Mouse (Mus musculus) liver, embryonic 12.5 days (tissue): ENCODE measurements around the gene Gramd1b. TPM values are rescaled to one million over a fixed set of nuclear protein-coding genes. Genes with fewer than 3 reads are reported as not detected.

Experiments used
- ATAC-seq: fragments of 200-750 bp; cut with Nextera tagmentation; 2 replicates; pipeline ENCODE4 v1.8.0; 2017; ENCODE audit warnings: moderate number of reproducible peaks, mild to moderate bottlenecking, moderate library complexity
- H3K27ac ChIP-seq: fragments of 300-500 bp; sonication (generic); 2 replicates; pipeline ENCODE4 v1.5.1; 2016; ENCODE audit warnings: mild to moderate bottlenecking
- H3K27me3 ChIP-seq: fragments of 300-500 bp; sonication (generic); replicated peaks from 2 replicates; pipeline ENCODE4 v1.6.1; 2016; ENCODE audit warnings: mild to moderate bottlenecking, moderate library complexity
- H3K36me3 ChIP-seq: fragments of 300-500 bp; sonication (generic); 2 replicates; pipeline ENCODE4 v1.6.1; 2016; ENCODE audit warnings: mild to moderate bottlenecking, moderate library complexity
- H3K4me1 ChIP-seq: fragments of 300-500 bp; sonication (generic); 2 replicates; pipeline ENCODE4 v1.6.1; 2016
- H3K4me2 ChIP-seq: fragments of 300-500 bp; sonication (generic); 2 replicates; pipeline ENCODE4 v1.6.1; 2016; ENCODE audit warnings: mild to moderate bottlenecking, moderate library complexity
- H3K4me3 ChIP-seq: fragments of 300-500 bp; sonication (generic); 2 replicates; pipeline ENCODE4 v1.5.1; 2016; ENCODE audit warnings: mild to moderate bottlenecking, moderate library complexity
- H3K9ac ChIP-seq: fragments of 300-500 bp; sonication (generic); 2 replicates; pipeline ENCODE4 v1.6.1; 2016; ENCODE audit warnings: mild to moderate bottlenecking, moderate library complexity
- H3K9me3 ChIP-seq: fragments of 300-500 bp; sonication (generic); replicated peaks from 2 replicates; pipeline ENCODE4 v1.6.1; 2016; ENCODE audit warnings: mild to moderate bottlenecking, moderate library complexity
- WGBS: fragments of 180-500 bp; shearing (Covaris S2); methylation state at CpG from one replicate; pipeline ENCODE4 v1.1.7; 2016; ENCODE audit not compliant: insufficient replicate concordance; 5-methylcytosine and 5-hydroxymethylcytosine counted together
- polyA plus RNA-seq: library from polyadenylated mRNA; unstranded; fragments of >200 nt; fragmentation: Nextera tagmentation; extraction: Ambion mirVana; gene quantifications from 2 replicates; pipeline ENCODE4 v1.2.1, GENCODE M21; 2016

Gramd1b gene
- polyA plus RNA-seq, 1 experiment from 2014 or later = 1.7 TPM

GRCm38 (mm10) chr9:40414498-40414903, 116.7 kb downstream of the Gramd1b start:
- ATAC-seq = peak; percentile 76
- WGBS = 3% methylated on average over 15 of the region's 15 CpGs
- H3K27me3 ChIP-seq = no peaks in the 10 kb centered on the region

GRCm38 (mm10) chr9:40413601-40414000, 117.6 kb downstream of the Gramd1b start:
- Histone ChIP-seq H3K4me3 (no peak overlapping the region), H3K4me2 (no peak overlapping the region), H3K27me3 (no peaks in the 10 kb centered on the region), H3K36me3 (no peaks in the 10 kb centered on the region), H3K9ac (no peak overlapping the region), H3K27ac (no peak overlapping the region), H3K4me1 (peaks cover 9% of the 10 kb centered on the region; the same call in 1 of the 2 replicates), H3K9me3 (no peaks in the 10 kb centered on the region)
- no peak for ATAC-seq
- 60% methylated on average over 4 of the region's 4 CpGs for WGBS

More at GRCm38 (mm10) chr9:40414498-40414903, 116.7 kb downstream of the Gramd1b start:
- peak overlapping the region; percentile 15; the same call in 1 of the 2 replicates for H3K27ac ChIP-seq
- H3K4me2 ChIP-seq = peak overlapping the region; percentile 80
- H3K4me1 ChIP-seq = peaks cover 9% of the 10 kb centered on the region; the same call in 1 of the 2 replicates
- H3K36me3 ChIP-seq = no peaks in the 10 kb centered on the region
- no peaks in the 10 kb centered on the region for H3K9me3 ChIP-seq
- peak overlapping the region; percentile 67 for H3K4me3 ChIP-seq
- peak overlapping the region; percentile 64 for H3K9ac ChIP-seq

- WGBS = 87% methylated on average over 14 of the region's 14 CpGs
- Histone ChIP-seq H3K4me2 (no peak overlapping the region), H3K27ac (no peak overlapping the region), H3K27me3 (no peaks in the 10 kb centered on the region), H3K9ac (no peak overlapping the region), H3K4me3 (no peak overlapping the region), H3K4me1 (peaks cover 9% of the 10 kb centered on the region; the same call in 1 of the 2 replicates), H3K9me3 (no peaks in the 10 kb centered on the region), H3K36me3 (no peaks in the 10 kb centered on the region)
- no peak for ATAC-seq
These were observed 118.3 kb downstream of the Gramd1b start for GRCm38 (mm10) chr9:40412931-40413330.

- H3K4me1 ChIP-seq = peaks cover 9% of the 10 kb centered on the region; the same call in 1 of the 2 replicates
- H3K36me3 ChIP-seq = no peaks in the 10 kb centered on the region
- no peak overlapping the region for H3K4me2 ChIP-seq
- no peak for ATAC-seq
- no peak overlapping the region for H3K9ac ChIP-seq
- 69% methylated on average over 4 of the region's 4 CpGs for WGBS
- no peak overlapping the region for H3K4me3 ChIP-seq
- no peaks in the 10 kb centered on the region for H3K27me3 ChIP-seq
- H3K9me3 ChIP-seq = no peaks in the 10 kb centered on the region
- H3K27ac ChIP-seq = no peak overlapping the region
These were observed 118.9 kb downstream of the Gramd1b start for GRCm38 (mm10) chr9:40412246-40412645.

GRCm38 (mm10) chr9:40410895-40411294, 120.3 kb downstream of the Gramd1b start:
- no peaks in the 10 kb centered on the region for H3K27me3 ChIP-seq
- H3K9ac ChIP-seq = no peak overlapping the region
- H3K36me3 ChIP-seq = no peaks in the 10 kb centered on the region
- H3K4me1 ChIP-seq = peaks cover 9% of the 10 kb centered on the region; the same call in 1 of the 2 replicates
- no peak for ATAC-seq
- H3K27ac ChIP-seq = no peak overlapping the region
- H3K4me2 ChIP-seq = no peak overlapping the region
- no peak overlapping the region for H3K4me3 ChIP-seq
- 84% methylated on average over 3 of the region's 3 CpGs for WGBS
- H3K9me3 ChIP-seq = no peaks in the 10 kb centered on the region

GRCm38 (mm10) chr9:40409071-40409470, 122.1 kb downstream of the Gramd1b start:
- Histone ChIP-seq H3K9me3 (no peaks in the 10 kb centered on the region), H3K4me3 (no peak overlapping the region), H3K9ac (no peak overlapping the region), H3K27ac (no peak overlapping the region), H3K36me3 (no peaks in the 10 kb centered on the region), H3K4me1 (peaks cover 1% of the 10 kb centered on the region; the same call in 1 of the 2 replicates), H3K4me2 (no peak overlapping the region), H3K27me3 (no peaks in the 10 kb centered on the region)
- no peak for ATAC-seq
- 56% methylated on average over 2 of the region's 2 CpGs for WGBS

- H3K27me3 ChIP-seq = no peaks in the 10 kb centered on the region
- WGBS = 60% methylated on average over 3 of the region's 3 CpGs
- no peaks in the 10 kb centered on the region for H3K36me3 ChIP-seq
- ATAC-seq = no peak
- H3K9me3 ChIP-seq = no peaks in the 10 kb centered on the region
- no peak overlapping the region for H3K4me3 ChIP-seq
- no peak overlapping the region for H3K27ac ChIP-seq
- no peak overlapping the region for H3K4me2 ChIP-seq
- no peaks in the 10 kb centered on the region for H3K4me1 ChIP-seq
- H3K9ac ChIP-seq = no peak overlapping the region
These were observed 122.8 kb downstream of the Gramd1b start for GRCm38 (mm10) chr9:40408415-40408814.

GRCm38 (mm10) chr9:40407876-40408275, 123.3 kb downstream of the Gramd1b start:
- no peak overlapping the region for H3K27ac ChIP-seq
- H3K9me3 ChIP-seq = no peaks in the 10 kb centered on the region
- no peak for ATAC-seq
- no peak overlapping the region for H3K4me3 ChIP-seq
- no peaks in the 10 kb centered on the region for H3K4me1 ChIP-seq
- H3K9ac ChIP-seq = no peak overlapping the region
- no peak overlapping the region for H3K4me2 ChIP-seq
- no peaks in the 10 kb centered on the region for H3K36me3 ChIP-seq
- H3K27me3 ChIP-seq = no peaks in the 10 kb centered on the region
- 68% methylated on average over 5 of the region's 5 CpGs for WGBS

GRCm38 (mm10) chr9:40405804-40406203, 125.4 kb downstream of the Gramd1b start:
- 55% methylated on average over 6 of the region's 6 CpGs for WGBS
- no peak overlapping the region for H3K4me3 ChIP-seq
- no peaks in the 10 kb centered on the region for H3K36me3 ChIP-seq
- no peaks in the 10 kb centered on the region for H3K4me1 ChIP-seq
- no peak overlapping the region for H3K9ac ChIP-seq
- no peak overlapping the region for H3K4me2 ChIP-seq
- no peaks in the 10 kb centered on the region for H3K9me3 ChIP-seq
- no peak overlapping the region for H3K27ac ChIP-seq
- no peaks in the 10 kb centered on the region for H3K27me3 ChIP-seq
- no peak for ATAC-seq

- WGBS = 64% methylated on average over 5 of the region's 5 CpGs
These were observed 125.9 kb downstream of the Gramd1b start for GRCm38 (mm10) chr9:40405263-40405662.

GRCm38 (mm10) chr9:40404637-40405036, 126.5 kb downstream of the Gramd1b start:
- H3K9ac ChIP-seq = no peak overlapping the region
- H3K9me3 ChIP-seq = no peaks in the 10 kb centered on the region
- H3K4me2 ChIP-seq = no peak overlapping the region
- H3K27ac ChIP-seq = no peak overlapping the region
- no peaks in the 10 kb centered on the region for H3K36me3 ChIP-seq
- no peak overlapping the region for H3K4me3 ChIP-seq
- H3K4me1 ChIP-seq = no peaks in the 10 kb centered on the region
- no peak for ATAC-seq
- no peaks in the 10 kb centered on the region for H3K27me3 ChIP-seq
- WGBS = 84% methylated on average over 11 of the region's 11 CpGs

More at GRCm38 (mm10) chr9:40405263-40405662, 125.9 kb downstream of the Gramd1b start:
- H3K27me3 ChIP-seq = no peaks in the 10 kb centered on the region
- no peaks in the 10 kb centered on the region for H3K4me1 ChIP-seq
- H3K4me3 ChIP-seq = no peak overlapping the region
- H3K4me2 ChIP-seq = no peak overlapping the region
- no peak for ATAC-seq
- no peak overlapping the region for H3K9ac ChIP-seq
- no peaks in the 10 kb centered on the region for H3K9me3 ChIP-seq
- no peaks in the 10 kb centered on the region for H3K36me3 ChIP-seq
- no peak overlapping the region for H3K27ac ChIP-seq

- H3K36me3 ChIP-seq = no peaks in the 10 kb centered on the region
- H3K4me1 ChIP-seq = no peaks in the 10 kb centered on the region
- no peaks in the 10 kb centered on the region for H3K27me3 ChIP-seq
- H3K9ac ChIP-seq = no peak overlapping the region
- WGBS = 65% methylated on average over 7 of the region's 7 CpGs
- H3K9me3 ChIP-seq = no peaks in the 10 kb centered on the region
- no peak overlapping the region for H3K4me2 ChIP-seq
- H3K4me3 ChIP-seq = no peak overlapping the region
- H3K27ac ChIP-seq = no peak overlapping the region
- ATAC-seq = no peak
These were observed 127.4 kb downstream of the Gramd1b start for GRCm38 (mm10) chr9:40403750-40404149.

GRCm38 (mm10) chr9:40401818-40402217, 129.4 kb downstream of the Gramd1b start:
- no peak overlapping the region for H3K4me2 ChIP-seq
- H3K36me3 ChIP-seq = no peaks in the 10 kb centered on the region
- 76% methylated on average over 5 of the region's 5 CpGs for WGBS
- H3K9me3 ChIP-seq = no peaks in the 10 kb centered on the region
- H3K9ac ChIP-seq = no peak overlapping the region
- no peaks in the 10 kb centered on the region for H3K27me3 ChIP-seq
- no peaks in the 10 kb centered on the region for H3K4me1 ChIP-seq
- H3K27ac ChIP-seq = no peak overlapping the region
- no peak for ATAC-seq
- no peak overlapping the region for H3K4me3 ChIP-seq
